Mouse (Mus musculus) myocyte (in vitro differentiated cells): Measurements from ENCODE around the gene Wdr13.

Experiments used
- MAX ChIP-seq: IDR thresholded peaks from one replicate; pipeline ENCODE4 v1.6.1; 2011; ENCODE audit warnings: low read depth, mild to moderate bottlenecking, control low read depth
- POLR2A ChIP-seq: IDR thresholded peaks from one replicate; pipeline ENCODE4 v1.6.1; 2011; ENCODE audit warnings: low read depth, mild to moderate bottlenecking, control low read depth, moderate library complexity; ENCODE audit not compliant: insufficient read length
- TCF12 ChIP-seq: IDR thresholded peaks from one replicate; pipeline ENCODE4 v1.6.1; 2011; ENCODE audit warnings: mild to moderate bottlenecking, control low read depth; ENCODE audit not compliant: poor library complexity, insufficient read depth, severe bottlenecking
- USF1 ChIP-seq: IDR thresholded peaks from one replicate; pipeline ENCODE4 v1.6.1; 2011; ENCODE audit warnings: low read depth, mild to moderate bottlenecking, control low read depth, moderate library complexity

GRCm38 (mm10) chrX:8075104-8075503, 57.6 kb downstream of the Wdr13 start:
- TF ChIP-seq MAX (no peak), TCF12 (no peak), POLR2A (no peak), USF1 (no peak)
